Mouse (Mus musculus) ES-Bruce4 (cell line): ENCODE results near the gene Ankrd24.

ENCODE experiments used
- CTCF ChIP-seq: IDR thresholded peaks from one replicate; pipeline ENCODE4 v1.8.1; 2011; ENCODE audit warnings: low read depth, low read length
- EP300 ChIP-seq: IDR thresholded peaks from 2 replicates; pipeline ENCODE4 v1.6.1; 2011; ENCODE audit warnings: low read depth, low read length; ENCODE audit not compliant: insufficient read depth
- POLR2A ChIP-seq: IDR thresholded peaks from one replicate; pipeline ENCODE4 v1.8.1; 2011; ENCODE audit warnings: low read length; ENCODE audit not compliant: insufficient read depth

DNA sequence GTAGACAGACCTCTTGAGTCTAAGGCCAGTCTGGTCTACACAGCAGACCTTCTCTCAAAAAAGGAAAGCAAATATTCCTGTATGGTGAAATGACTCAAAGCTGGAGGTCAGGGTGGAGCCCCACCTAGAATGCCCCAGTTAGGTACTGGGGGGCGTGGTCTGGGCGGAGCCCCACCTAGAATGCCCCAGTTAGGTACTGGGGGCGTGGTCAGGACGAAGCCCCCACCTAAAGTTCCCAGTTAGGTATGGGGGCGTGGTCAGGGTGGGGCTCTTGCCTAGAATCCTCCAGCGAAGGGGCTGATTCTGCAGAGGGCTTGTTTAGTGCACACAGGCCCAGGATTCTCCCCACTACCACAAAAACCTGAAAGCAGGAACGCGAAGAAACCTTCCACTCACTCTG is 4.9 kb upstream of the Ankrd24 start:
- TF ChIP-seq EP300 (no peak), POLR2A (peak; percentile 51), CTCF (no peak)
